Mouse (Mus musculus): ENCODE data around the gene Ecm2. TPM values are rescaled to one million over a fixed set of nuclear protein-coding genes. Genes with fewer than 3 reads are reported as not detected.

Ecm2 gene
- polyA plus RNA-seq, 1 experiment from 2014 or later = 0.38 TPM

GRCm38 (mm10) chr13:49559185-49559584, 54.6 kb downstream of the Ecm2 start:
- ATAC-seq (replicated peaks; ENCODE audit: low FRiP score, low TSS enrichment, low read depth) (no peak), DNase-seq (ENCODE audit: low spot score) (no peak)
- no peak overlapping the region for H3K4me3 ChIP-seq (ENCODE audit: low read depth, low read length)
- no peaks in the 10 kb centered on the region for H3K27me3 ChIP-seq (replicated peaks; ENCODE audit: control insufficient read depth, insufficient read depth, low read length)
- no peak overlapping the region for H3K9ac ChIP-seq (ENCODE audit: low read length)
- no peaks in the 10 kb centered on the region for H3K9me3 ChIP-seq (ENCODE audit: control insufficient read depth, low read length)
- no peaks in the 10 kb centered on the region for H3K4me1 ChIP-seq (replicated peaks; ENCODE audit: control insufficient read depth, insufficient read depth, low read length)
- WGBS = 42% methylated on average over 2 of the region's 2 CpGs
- no peaks in the 10 kb centered on the region for H3K36me3 ChIP-seq (ENCODE audit: control insufficient read depth, insufficient read depth, low read length)
- no peak overlapping the region for H3K27ac ChIP-seq (ENCODE audit: low read depth)
- H3K4me2 ChIP-seq (ENCODE audit: low read length) = no peak overlapping the region

GRCm38 (mm10) chr13:49560886-49561285, 56.3 kb downstream of the Ecm2 start:
- Histone ChIP-seq H3K27me3 (replicated peaks; ENCODE audit: control insufficient read depth, insufficient read depth, low read length) (no peaks in the 10 kb centered on the region), H3K4me2 (ENCODE audit: low read length) (no peak overlapping the region), H3K4me1 (replicated peaks; ENCODE audit: control insufficient read depth, insufficient read depth, low read length) (no peaks in the 10 kb centered on the region), H3K9ac (ENCODE audit: low read length) (no peak overlapping the region), H3K9me3 (ENCODE audit: control insufficient read depth, low read length) (no peaks in the 10 kb centered on the region), H3K4me3 (ENCODE audit: low read depth, low read length) (no peak overlapping the region), H3K36me3 (ENCODE audit: control insufficient read depth, insufficient read depth, low read length) (no peaks in the 10 kb centered on the region), H3K27ac (ENCODE audit: low read depth) (no peak overlapping the region)
- WGBS = 72% methylated on average over 2 of the region's 2 CpGs
- ATAC-seq (replicated peaks; ENCODE audit: low FRiP score, low TSS enrichment, low read depth) = no peak
- DNase-seq (ENCODE audit: low spot score) = no peak

- 91% methylated on average over 1 of the region's 1 CpGs for WGBS
Measured at GRCm38 (mm10) chr13:49564347-49564746, 59.7 kb downstream of the Ecm2 start.

GRCm38 (mm10) chr13:49570371-49570770, 65.8 kb downstream of the Ecm2 start:
- ATAC-seq (replicated peaks; ENCODE audit: low FRiP score, low TSS enrichment, low read depth) (no peak), DNase-seq (ENCODE audit: low spot score) (no peak)
- no peaks in the 10 kb centered on the region for H3K9me3 ChIP-seq (ENCODE audit: control insufficient read depth, low read length)
- 68% methylated on average over 3 of the region's 3 CpGs for WGBS
- H3K9ac ChIP-seq (ENCODE audit: low read length) = no peak overlapping the region
- no peak overlapping the region for H3K27ac ChIP-seq (ENCODE audit: low read depth)
- no peaks in the 10 kb centered on the region for H3K27me3 ChIP-seq (replicated peaks; ENCODE audit: control insufficient read depth, insufficient read depth, low read length)
- H3K36me3 ChIP-seq (ENCODE audit: control insufficient read depth, insufficient read depth, low read length) = no peaks in the 10 kb centered on the region
- H3K4me1 ChIP-seq (replicated peaks; ENCODE audit: control insufficient read depth, insufficient read depth, low read length) = no peaks in the 10 kb centered on the region; the same call in 1 of the 2 replicates
- no peak overlapping the region for H3K4me2 ChIP-seq (ENCODE audit: low read length)
- H3K4me3 ChIP-seq (ENCODE audit: low read depth, low read length) = no peak overlapping the region

More at GRCm38 (mm10) chr13:49564347-49564746, 59.7 kb downstream of the Ecm2 start:
- Histone ChIP-seq H3K36me3 (ENCODE audit: control insufficient read depth, insufficient read depth, low read length) (no peaks in the 10 kb centered on the region), H3K9me3 (ENCODE audit: control insufficient read depth, low read length) (no peaks in the 10 kb centered on the region), H3K27me3 (replicated peaks; ENCODE audit: control insufficient read depth, insufficient read depth, low read length) (no peaks in the 10 kb centered on the region), H3K4me1 (replicated peaks; ENCODE audit: control insufficient read depth, insufficient read depth, low read length) (no peaks in the 10 kb centered on the region), H3K9ac (ENCODE audit: low read length) (no peak overlapping the region), H3K4me2 (ENCODE audit: low read length) (no peak overlapping the region), H3K27ac (ENCODE audit: low read depth) (no peak overlapping the region), H3K4me3 (ENCODE audit: low read depth, low read length) (no peak overlapping the region)
- DNase-seq (ENCODE audit: low spot score) (no peak), ATAC-seq (replicated peaks; ENCODE audit: low FRiP score, low TSS enrichment, low read depth) (no peak)

- no peaks in the 10 kb centered on the region; the same call in 1 of the 2 replicates for H3K4me1 ChIP-seq (replicated peaks; ENCODE audit: control insufficient read depth, insufficient read depth, low read length)
- no peak overlapping the region for H3K4me2 ChIP-seq (ENCODE audit: low read length)
- DNase-seq (ENCODE audit: low spot score) (no peak), ATAC-seq (replicated peaks; ENCODE audit: low FRiP score, low TSS enrichment, low read depth) (no peak)
- no peaks in the 10 kb centered on the region for H3K9me3 ChIP-seq (ENCODE audit: control insufficient read depth, low read length)
- no peak overlapping the region for H3K4me3 ChIP-seq (ENCODE audit: low read depth, low read length)
- no peaks in the 10 kb centered on the region for H3K36me3 ChIP-seq (ENCODE audit: control insufficient read depth, insufficient read depth, low read length)
- no peaks in the 10 kb centered on the region for H3K27me3 ChIP-seq (replicated peaks; ENCODE audit: control insufficient read depth, insufficient read depth, low read length)
- 90% methylated on average over 2 of the region's 2 CpGs for WGBS
- H3K27ac ChIP-seq (ENCODE audit: low read depth) = no peak overlapping the region
- H3K9ac ChIP-seq (ENCODE audit: low read length) = no peak overlapping the region
Measured at GRCm38 (mm10) chr13:49571418-49571817, 66.8 kb downstream of the Ecm2 start.

GRCm38 (mm10) chr13:49581541-49582530, 77.2 kb downstream of the Ecm2 start, which contains the start of gene Omd:
Gene Omd, plus strand, starts transcription at chr13:49582462.
- H3K4me1 ChIP-seq (replicated peaks; ENCODE audit: control insufficient read depth, insufficient read depth, low read length) = peaks cover 9% of the 10 kb centered on the region
- H3K27me3 ChIP-seq (replicated peaks; ENCODE audit: control insufficient read depth, insufficient read depth, low read length) = no peaks in the 10 kb centered on the region
- no peak for DNase-seq (ENCODE audit: low spot score)
- 0 out of 2 replicates have a peak, but pooled peaks have one; percentile 40 for ATAC-seq (replicated peaks; ENCODE audit: low FRiP score, low TSS enrichment, low read depth)
- no peaks in the 10 kb centered on the region for H3K36me3 ChIP-seq (ENCODE audit: control insufficient read depth, insufficient read depth, low read length)
- H3K9me3 ChIP-seq (ENCODE audit: control insufficient read depth, low read length) = no peaks in the 10 kb centered on the region
- peak within 1 kb of the TSS; percentile 20; the same call in 1 of the 2 replicates for H3K4me2 ChIP-seq (ENCODE audit: low read length)
- H3K9ac ChIP-seq (ENCODE audit: low read length) = 0 out of 2 replicates have a peak within 1 kb of the TSS, but pooled peaks have one; percentile 13
- 31% methylated on average over 8 of the region's 8 CpGs for WGBS
- peak within 1 kb of the TSS; percentile 89 for H3K27ac ChIP-seq (ENCODE audit: low read depth)
- H3K4me3 ChIP-seq (ENCODE audit: low read depth, low read length) = no peak within 1 kb of the TSS

Other genes with a start within 250 kb of the Ecm2 start
- gene Fgd3, start 184.5 kb upstream of the Ecm2 start, polyA plus RNA-seq (2014; fragmentation: Nextera tagmentation; extraction: Ambion mirVana) = 0.62 and 0.89 TPM in 2 replicates
- 24.0 and 25.8 TPM in 2 replicates for gene Bicd2, start 163.2 kb upstream of the Ecm2 start, polyA plus RNA-seq (2014; fragmentation: Nextera tagmentation; extraction: Ambion mirVana)
- gene Ippk, start 83.6 kb upstream of the Ecm2 start, polyA plus RNA-seq (2014; fragmentation: Nextera tagmentation; extraction: Ambion mirVana) = 18.5 and 18.7 TPM in 2 replicates
- 0.55 and 1.0 TPM in 2 replicates for gene Tes3-ps, start 11.5 kb upstream of the Ecm2 start, polyA plus RNA-seq (2014; fragmentation: Nextera tagmentation; extraction: Ambion mirVana)
- gene Aspn, start 39.6 kb downstream of the Ecm2 start, polyA plus RNA-seq (2014; fragmentation: Nextera tagmentation; extraction: Ambion mirVana) = 17.2 and 17.7 TPM in 2 replicates
- 0.45 and 0.66 TPM in 2 replicates for gene Omd, start 77.7 kb downstream of the Ecm2 start, polyA plus RNA-seq (2014; fragmentation: Nextera tagmentation; extraction: Ambion mirVana)
- gene Ogn, start 103.2 kb downstream of the Ecm2 start, polyA plus RNA-seq (2014; fragmentation: Nextera tagmentation; extraction: Ambion mirVana) = 56.9 and 64.8 TPM in 2 replicates
- gene Cenpp, start 148.0 kb downstream of the Ecm2 start, polyA plus RNA-seq (2014; fragmentation: Nextera tagmentation; extraction: Ambion mirVana) = 28.3 and 29.3 TPM in 2 replicates
- gene Nol8, start 148.3 kb downstream of the Ecm2 start, polyA plus RNA-seq (2014; fragmentation: Nextera tagmentation; extraction: Ambion mirVana) = 15.4 and 16.1 TPM in 2 replicates
- gene Iars, start 177.3 kb downstream of the Ecm2 start, polyA plus RNA-seq (2014; fragmentation: Nextera tagmentation; extraction: Ambion mirVana) = 96.1 and 101 TPM in 2 replicates